Mouse (Mus musculus) small intestine, adult 2 months (tissue): ENCODE data around the gene Mustn1. TPM values are rescaled to one million over a fixed set of nuclear protein-coding genes. Genes with fewer than 3 reads are reported as not detected.

Experiments used
- H3K27ac ChIP-seq: fragments of 200-500 bp; 2 replicates; pipeline ENCODE4 v1.5.1; 2012; ENCODE audit warnings: low read depth, low read length, control low read depth, inconsistent platforms; ENCODE audit not compliant: insufficient read depth
- H3K27me3 ChIP-seq: fragments of 200-500 bp; 2 replicates; pipeline ENCODE4 v1.6.1; 2012; ENCODE audit warnings: mild to moderate bottlenecking, moderate library complexity, low read length, inconsistent platforms; ENCODE audit not compliant: control insufficient read depth, insufficient read depth
- H3K36me3 ChIP-seq: fragments of 200-500 bp; 2 replicates; pipeline ENCODE4 v1.6.1; 2012; ENCODE audit warnings: mild to moderate bottlenecking, low read length, control low read depth, inconsistent platforms; ENCODE audit not compliant: control insufficient read depth, insufficient read depth
- H3K4me1 ChIP-seq: fragments of 200-500 bp; 2 replicates; pipeline ENCODE4 v1.6.1; 2012; ENCODE audit warnings: low read length, inconsistent platforms, mixed read lengths; ENCODE audit not compliant: control insufficient read depth, insufficient read depth, insufficient read length
- H3K4me3 ChIP-seq: fragments of 200-500 bp; 2 replicates; pipeline ENCODE4 v1.5.1; 2012; ENCODE audit warnings: low read depth, mild to moderate bottlenecking, control low read depth, inconsistent platforms, low read length, moderate library complexity
- CTCF ChIP-seq: fragments of 200-500 bp; IDR thresholded peaks from 2 replicates; pipeline ENCODE4 v1.5.1; 2012; ENCODE audit warnings: low read depth, mild to moderate bottlenecking, control low read depth, inconsistent platforms, low read length, moderate library complexity, mixed read lengths; ENCODE audit not compliant: insufficient replicate concordance, insufficient read length; ENCODE audit errors: extremely low read depth
- POLR2A ChIP-seq: fragments of 200-500 bp; IDR thresholded peaks from 2 replicates; pipeline ENCODE4 v1.6.1; 2012; ENCODE audit warnings: low read depth, mild to moderate bottlenecking, control low read depth, inconsistent platforms, low read length, moderate library complexity
- WGBS: fragments of 180-500 bp; shearing (Covaris S2); methylation state at CpG from one replicate; pipeline ENCODE4 v1.1.7; 2018; 5-methylcytosine and 5-hydroxymethylcytosine counted together
- polyA plus RNA-seq: library from polyadenylated mRNA; depleted of rRNA; stranded (reverse); fragments of >200 nt; gene quantifications from 2 replicates; pipeline ENCODE4 v1.2.3, GENCODE M21; 2012

Gene Mustn1
- polyA plus RNA-seq, 1 experiment = 22.9 TPM

DNA sequence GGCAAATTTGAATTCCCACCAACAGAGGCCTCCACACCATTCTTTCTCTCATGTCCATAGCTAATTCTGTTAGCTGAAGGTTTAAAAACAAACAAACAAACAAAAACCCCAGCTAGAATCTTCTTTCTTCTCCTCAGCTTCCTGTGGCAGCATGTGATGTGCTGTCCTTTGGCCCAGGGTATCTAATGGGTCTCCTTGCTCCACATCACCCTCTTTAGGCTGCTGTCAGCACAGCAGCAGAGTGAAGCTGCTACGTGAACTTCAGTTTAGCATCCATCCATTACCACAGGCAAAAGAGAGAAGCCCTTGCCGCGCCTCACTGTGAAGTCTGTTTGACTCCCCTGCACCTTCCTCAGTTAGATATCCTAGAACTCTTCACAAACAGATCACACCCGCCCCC is 21.0 kb upstream of the Mustn1 start:
- Histone ChIP-seq H3K4me3 (no peak overlapping the region), H3K27ac (no peak overlapping the region), H3K36me3 (no peaks in the 10 kb centered on the region), H3K4me1 (peaks cover 8% of the 10 kb centered on the region), H3K27me3 (no peaks in the 10 kb centered on the region)
- peak; percentile 25; the same call in 1 of the 2 replicates for TF ChIP-seq CTCF
- TF ChIP-seq POLR2A = no peak
- 82% methylated on average over 4 of the region's 4 CpGs for WGBS

DNA sequence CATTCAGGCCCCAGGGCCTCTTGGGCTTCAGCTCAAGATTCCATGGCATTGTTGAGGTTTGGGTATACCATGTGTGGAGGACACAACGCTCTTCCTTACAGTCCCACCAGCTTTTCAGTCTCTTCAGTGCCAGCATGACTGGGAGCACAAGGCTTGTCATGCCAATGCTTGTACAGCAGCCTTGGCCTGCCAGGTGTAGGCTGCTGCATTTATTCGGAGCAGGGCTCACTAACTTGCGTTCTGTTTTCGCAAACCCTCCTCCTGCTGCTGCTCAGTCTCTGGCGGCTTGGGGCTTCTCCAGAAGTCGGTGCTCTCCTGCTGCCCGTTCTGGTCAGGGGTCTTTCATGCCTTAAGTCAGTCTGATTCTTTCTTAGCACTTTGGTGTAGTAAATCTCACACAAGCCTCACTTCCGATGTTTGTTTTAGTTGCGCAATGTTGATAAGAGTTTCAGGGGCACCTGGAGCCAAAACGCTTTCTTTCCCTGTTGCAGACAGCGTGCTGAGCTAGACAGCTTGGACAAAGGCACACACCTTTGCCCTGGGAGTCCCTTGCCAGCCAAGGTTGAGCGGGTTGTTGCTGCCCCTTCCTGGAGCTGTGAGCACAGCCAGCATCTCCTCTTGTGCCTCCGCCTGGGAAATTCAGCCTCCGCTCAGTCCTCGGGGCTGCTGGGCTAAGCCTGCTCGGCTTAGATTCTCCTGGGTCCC is 17.4 kb upstream of the Mustn1 start:
- Histone ChIP-seq H3K27ac (no peak overlapping the region), H3K4me3 (no peak overlapping the region), H3K27me3 (no peaks in the 10 kb centered on the region), H3K36me3 (no peaks in the 10 kb centered on the region), H3K4me1 (peaks cover 8% of the 10 kb centered on the region)
- 26% methylated on average over 16 of the region's 16 CpGs for WGBS
- TF ChIP-seq CTCF = no peak

DNA sequence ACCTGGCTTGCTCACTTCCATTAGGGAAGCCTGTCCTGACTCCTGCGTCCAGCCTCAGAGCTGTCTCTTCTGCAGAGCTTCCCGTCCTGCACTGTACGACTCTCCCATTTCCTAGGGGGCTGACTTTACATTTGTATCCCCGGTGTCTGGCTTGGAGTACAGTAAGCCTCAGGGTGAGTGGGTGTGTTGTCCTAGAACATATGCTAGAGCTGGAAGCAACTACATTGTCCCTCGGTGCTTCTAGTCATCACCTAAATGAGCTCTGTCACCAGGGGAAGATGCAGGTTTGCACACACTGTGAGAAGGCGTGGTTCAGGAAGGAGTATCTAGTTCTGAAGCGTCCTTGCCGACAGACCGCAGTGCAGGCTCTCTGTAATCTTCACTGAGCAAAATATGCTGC is 16.6 kb upstream of the Mustn1 start:
- Histone ChIP-seq H3K36me3 (no peaks in the 10 kb centered on the region), H3K27ac (no peak overlapping the region), H3K4me1 (peaks cover 8% of the 10 kb centered on the region), H3K4me3 (no peak overlapping the region), H3K27me3 (no peaks in the 10 kb centered on the region)
- no peak for TF ChIP-seq CTCF
- TF ChIP-seq POLR2A = no peak
- WGBS = 64% methylated on average over 9 of the region's 9 CpGs

DNA sequence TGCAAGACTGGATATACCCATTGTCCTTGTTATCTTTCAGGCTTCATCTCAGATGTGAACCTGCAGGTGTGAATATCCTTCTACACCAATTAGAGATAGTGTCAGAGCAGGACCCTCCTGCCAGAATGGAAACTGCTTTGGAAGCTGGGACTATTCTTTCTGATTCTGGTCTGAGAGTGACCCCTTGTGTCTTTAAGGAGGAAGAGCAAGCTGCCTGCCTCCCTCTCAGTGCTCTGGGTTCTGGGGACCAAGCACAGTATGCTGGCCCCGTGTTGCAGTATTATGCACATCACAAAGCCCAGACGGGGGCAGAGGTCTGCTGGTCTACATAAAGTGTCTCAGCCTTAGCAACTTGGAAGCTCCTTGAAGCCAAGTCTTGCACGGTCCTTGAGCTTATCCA is 13.7 kb upstream of the Mustn1 start:
- no peak for TF ChIP-seq CTCF
- Histone ChIP-seq H3K4me3 (no peak overlapping the region), H3K27me3 (no peaks in the 10 kb centered on the region), H3K36me3 (no peaks in the 10 kb centered on the region; the same call in none of the 2 replicates), H3K27ac (no peak overlapping the region), H3K4me1 (peaks cover 8% of the 10 kb centered on the region)
- 79% methylated on average over 3 of the region's 3 CpGs for WGBS

DNA sequence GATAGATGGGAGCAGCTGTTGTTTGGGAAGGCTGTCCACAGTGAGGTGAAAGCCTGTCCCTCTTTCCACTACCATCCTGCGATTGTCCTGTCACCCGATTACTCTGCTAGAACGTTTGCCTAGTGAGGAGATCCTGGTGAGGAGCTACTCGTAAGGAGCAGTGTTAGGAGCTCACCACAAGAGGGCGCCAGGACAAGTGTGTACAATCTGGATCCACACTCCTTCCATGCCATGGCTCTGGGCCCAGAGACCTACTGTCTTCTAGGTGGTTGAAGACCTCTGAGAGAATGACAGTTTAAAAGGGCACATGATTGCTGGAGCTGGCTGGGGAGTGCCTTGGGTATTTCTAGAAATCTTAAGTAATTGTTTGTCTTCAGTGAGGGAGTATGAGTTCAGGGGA is 12.0 kb upstream of the Mustn1 start:
- no peaks in the 10 kb centered on the region; the same call in 1 of the 2 replicates for H3K4me1 ChIP-seq

DNA sequence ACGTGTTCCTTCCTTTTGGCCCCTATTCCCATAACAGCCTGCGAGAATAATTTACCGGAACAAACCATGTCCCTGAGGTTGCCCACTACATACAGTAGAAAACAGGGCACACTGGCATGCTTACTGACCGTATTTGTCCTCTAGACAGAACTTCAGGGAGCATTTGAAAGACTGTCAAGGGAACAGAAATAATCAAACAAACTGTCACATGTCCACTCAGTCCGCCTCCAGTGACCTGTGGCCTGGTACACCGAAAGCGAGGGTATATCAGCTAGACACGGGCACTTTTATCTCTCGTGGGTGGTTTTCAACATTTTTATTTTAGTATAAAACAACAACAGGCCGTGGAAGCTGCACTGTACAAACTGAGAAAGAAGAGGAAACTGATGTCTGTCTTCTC is 10.2 kb upstream of the Mustn1 start:
- Histone ChIP-seq H3K4me1 (no peaks in the 10 kb centered on the region; the same call in 1 of the 2 replicates), H3K27me3 (no peaks in the 10 kb centered on the region), H3K4me3 (no peak overlapping the region), H3K27ac (no peak overlapping the region), H3K36me3 (peaks cover 4% of the 10 kb centered on the region)
- 88% methylated on average over 10 of the region's 10 CpGs for WGBS
- TF ChIP-seq CTCF (no peak), POLR2A (no peak)

More for the DNA sequence above, 12.0 kb upstream of the Mustn1 start:
- TF ChIP-seq CTCF (peak; percentile 76; the same call in 1 of the 2 replicates), POLR2A (no peak)
- no peak overlapping the region for H3K4me3 ChIP-seq
- no peaks in the 10 kb centered on the region; the same call in none of the 2 replicates for H3K36me3 ChIP-seq
- H3K27ac ChIP-seq = no peak overlapping the region
- 26% methylated on average over 5 of the region's 5 CpGs for WGBS
- H3K27me3 ChIP-seq = no peaks in the 10 kb centered on the region

DNA sequence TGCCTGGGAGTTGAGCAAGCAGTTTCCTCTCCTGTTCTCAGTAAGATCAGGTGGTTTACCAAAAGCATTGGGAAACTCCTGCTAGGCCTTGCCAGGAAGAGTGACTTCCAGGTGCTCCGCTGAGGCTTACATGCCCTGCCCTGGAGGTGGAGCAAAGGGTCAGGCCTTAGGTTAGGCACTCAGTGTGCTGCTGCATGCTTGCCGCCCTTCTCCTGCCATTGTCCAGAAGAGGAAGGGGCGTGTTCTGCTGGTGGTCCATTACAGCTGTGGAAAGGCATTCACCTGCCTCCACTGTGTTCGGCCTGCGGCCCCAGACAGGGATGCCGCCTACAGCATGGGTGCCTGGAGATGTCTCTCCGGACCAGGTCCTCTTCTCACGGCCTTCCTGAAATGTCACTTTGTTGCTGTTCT is 9.6 kb upstream of the Mustn1 start:
- H3K4me3 ChIP-seq = no peak overlapping the region
- peaks cover 8% of the 10 kb centered on the region for H3K36me3 ChIP-seq
- no peaks in the 10 kb centered on the region for H3K27me3 ChIP-seq
- no peak overlapping the region for H3K27ac ChIP-seq
- 88% methylated on average over 8 of the region's 8 CpGs for WGBS
- H3K4me1 ChIP-seq = no peaks in the 10 kb centered on the region; the same call in 1 of the 2 replicates
- TF ChIP-seq POLR2A = no peak
- no peak for TF ChIP-seq CTCF
